Mouse (Mus musculus) cerebellum, postnatal 25 days (tissue): ENCODE results near the gene AI413582.

Source experiments
- DNase-seq, 2 experiments: peaks; one replicate each; pipeline ENCODE4 v3.0.0; 2021; ENCODE audit warnings: mixed read lengths in 2 of 2

Gene AI413582

GRCm38 (mm10) chr17:27555075-27555511, 10.5 kb downstream of the AI413582 start:
- DNase-seq: no peak

DNA sequence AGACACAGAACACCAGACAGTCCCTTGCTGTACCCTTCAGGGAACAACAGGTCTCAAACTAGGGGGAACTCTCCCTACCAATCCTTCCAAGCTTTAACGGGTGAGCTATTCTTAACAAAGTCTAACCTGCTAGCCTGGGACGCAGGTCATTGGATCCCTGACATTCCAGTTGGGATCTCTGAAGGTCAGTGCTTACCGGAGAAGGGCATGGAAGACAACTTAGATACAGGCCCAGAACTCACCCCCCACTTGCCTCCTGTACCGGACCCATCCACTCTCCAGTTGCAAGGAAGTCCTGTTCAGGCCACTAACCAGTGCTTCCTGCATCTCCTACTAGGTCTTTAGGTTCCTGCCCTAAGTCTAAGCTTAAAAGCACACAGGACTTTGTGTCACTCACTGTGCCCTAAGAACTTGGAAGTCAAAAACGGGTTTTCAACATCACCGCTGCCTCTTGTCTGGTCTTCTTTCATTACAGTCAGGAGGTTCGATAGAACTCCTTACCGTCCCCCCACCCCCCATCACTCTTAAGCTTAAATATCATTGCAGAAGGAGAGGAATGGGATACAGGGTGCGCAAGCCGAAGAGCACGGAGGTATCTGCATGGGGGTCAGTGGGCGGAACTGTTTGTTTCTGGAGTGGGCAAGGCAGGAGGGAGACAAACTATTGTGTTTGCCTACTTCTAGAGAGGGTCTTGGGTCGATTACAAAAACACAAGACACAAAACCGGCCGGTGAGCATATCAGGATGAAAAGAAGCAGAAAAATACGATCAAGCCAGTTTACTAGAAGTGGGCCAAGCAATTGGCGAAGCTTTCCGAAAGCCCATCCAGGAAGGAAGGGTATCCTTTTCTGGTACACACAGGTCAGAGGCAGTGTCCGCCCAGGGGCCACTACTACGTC, 11.2 kb downstream of the AI413582 start:
- no peak for DNase-seq

- peak in 1 of 2 experiments; percentile 55 for DNase-seq
These were observed 13.0 kb downstream of the AI413582 start for GRCm38 (mm10) chr17:27552215-27553201.

- DNase-seq: peak in 1 of 2 experiments; percentile 19
These were observed 14.1 kb downstream of the AI413582 start for GRCm38 (mm10) chr17:27551393-27551940.

- DNase-seq: no peak
These were observed 16.3 kb downstream of the AI413582 start for GRCm38 (mm10) chr17:27549234-27549633.

- no peak for DNase-seq
These were observed 18.2 kb downstream of the AI413582 start for GRCm38 (mm10) chr17:27547253-27547868.

GRCm38 (mm10) chr17:27546574-27547085, 18.9 kb downstream of the AI413582 start:
- DNase-seq: no peak

- no peak for DNase-seq
These were observed 19.6 kb downstream of the AI413582 start for GRCm38 (mm10) chr17:27545991-27546390.

GRCm38 (mm10) chr17:27544551-27544950, 21.0 kb downstream of the AI413582 start:
- no peak for DNase-seq

GRCm38 (mm10) chr17:27541984-27542383, 23.6 kb downstream of the AI413582 start:
- peak in 1 of 2 experiments; percentile 51 for DNase-seq

GRCm38 (mm10) chr17:27541261-27541660, 24.3 kb downstream of the AI413582 start:
- no peak for DNase-seq

GRCm38 (mm10) chr17:27534718-27535117, 30.8 kb downstream of the AI413582 start:
- DNase-seq: peak; percentile 96

- DNase-seq: no peak
These were observed 32.2 kb downstream of the AI413582 start for GRCm38 (mm10) chr17:27533354-27533753.

DNA sequence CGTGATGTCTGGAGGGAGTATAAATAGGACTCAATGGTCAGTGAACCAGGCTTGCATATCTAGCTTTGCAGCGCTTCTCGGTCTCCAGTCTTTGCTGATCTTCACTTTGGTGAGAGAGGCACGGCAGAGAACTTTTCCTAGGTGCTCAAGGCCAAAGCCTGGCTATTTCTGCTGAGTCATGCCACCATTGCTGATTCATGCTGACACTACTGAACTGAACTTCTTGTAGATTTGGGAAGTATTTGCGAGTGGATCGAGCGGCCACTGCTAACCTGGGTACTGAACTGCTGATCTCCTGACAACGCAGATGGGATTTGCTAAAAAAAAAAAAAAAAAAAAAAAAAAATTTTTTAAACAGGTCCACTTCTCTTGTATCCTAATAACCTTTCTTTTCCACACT, 33.5 kb downstream of the AI413582 start:
- no peak for DNase-seq

DNA sequence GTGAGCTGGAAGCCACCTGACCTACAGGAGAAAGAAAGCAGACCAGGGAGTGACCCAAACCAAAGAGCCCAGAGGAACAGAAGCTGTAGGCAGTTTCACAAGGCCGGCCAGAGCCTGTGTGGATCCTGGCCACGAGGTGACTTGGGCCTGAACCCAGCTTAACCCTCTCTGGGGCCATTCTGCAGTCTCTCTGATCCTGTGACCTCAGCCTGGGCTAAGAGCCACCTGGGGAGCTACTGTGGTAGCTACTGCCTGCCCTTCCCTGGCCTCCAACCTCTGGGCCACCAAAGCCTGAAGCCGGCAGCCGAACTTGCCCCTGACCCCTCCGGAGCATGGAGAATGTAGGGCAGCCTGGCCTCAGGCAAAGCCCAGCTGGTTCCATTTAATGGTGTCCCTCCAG, 36.8 kb downstream of the AI413582 start:
- no peak for DNase-seq

DNA sequence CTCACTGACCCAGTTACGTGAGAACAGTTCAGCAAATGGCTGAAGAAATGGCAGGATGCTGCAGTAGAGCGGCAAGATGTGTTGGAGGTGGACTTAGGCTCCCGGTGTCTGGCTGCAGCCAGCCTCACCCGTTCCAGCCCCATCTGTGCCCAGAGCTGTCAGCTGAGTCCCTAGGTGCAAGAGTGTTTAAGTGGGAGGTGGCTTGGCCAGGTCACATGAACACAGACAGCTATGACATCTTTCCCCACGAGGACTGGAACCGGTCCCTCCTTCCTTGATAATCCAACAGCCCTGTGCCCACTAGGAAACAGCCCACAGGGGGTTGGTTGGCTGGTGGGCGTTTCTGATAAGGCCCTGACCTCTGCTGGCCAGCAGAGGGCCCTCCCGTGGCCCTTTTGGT, 37.5 kb downstream of the AI413582 start:
- peak in 1 of 2 experiments; percentile 28 for DNase-seq

GRCm38 (mm10) chr17:27527188-27527587, 38.4 kb downstream of the AI413582 start:
- DNase-seq: no peak

GRCm38 (mm10) chr17:27523121-27523520, 42.4 kb downstream of the AI413582 start:
- peak; percentile 48 to 58 for DNase-seq

DNA sequence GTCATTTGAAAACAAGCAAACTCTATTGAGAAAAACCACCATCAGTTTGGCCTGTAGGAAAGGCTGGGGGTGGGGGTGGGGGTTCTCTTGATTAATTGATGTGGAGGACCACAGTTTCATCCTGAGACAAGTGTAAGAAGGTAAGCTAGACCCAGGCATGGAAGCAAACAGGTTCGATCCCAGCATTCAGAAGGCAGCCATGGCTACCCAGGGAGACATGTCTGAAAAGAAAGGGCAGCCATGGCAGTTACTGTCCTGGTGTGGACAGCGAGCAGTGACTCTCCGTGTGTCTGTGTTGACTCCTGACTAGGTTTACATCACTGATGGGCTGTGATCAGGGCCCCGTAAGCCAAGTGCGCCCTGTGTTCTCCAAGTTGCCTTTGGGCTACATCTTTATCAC, 44.3 kb downstream of the AI413582 start, which contains the start of gene Grm4:
Gene Grm4 (minus strand): TSS at position 101 of the 400 bp plus-strand sequence.
- DNase-seq: no peak

GRCm38 (mm10) chr17:27520557-27520956, 45.0 kb downstream of the AI413582 start:
- peak; percentile 88 to 91 for DNase-seq

DNA sequence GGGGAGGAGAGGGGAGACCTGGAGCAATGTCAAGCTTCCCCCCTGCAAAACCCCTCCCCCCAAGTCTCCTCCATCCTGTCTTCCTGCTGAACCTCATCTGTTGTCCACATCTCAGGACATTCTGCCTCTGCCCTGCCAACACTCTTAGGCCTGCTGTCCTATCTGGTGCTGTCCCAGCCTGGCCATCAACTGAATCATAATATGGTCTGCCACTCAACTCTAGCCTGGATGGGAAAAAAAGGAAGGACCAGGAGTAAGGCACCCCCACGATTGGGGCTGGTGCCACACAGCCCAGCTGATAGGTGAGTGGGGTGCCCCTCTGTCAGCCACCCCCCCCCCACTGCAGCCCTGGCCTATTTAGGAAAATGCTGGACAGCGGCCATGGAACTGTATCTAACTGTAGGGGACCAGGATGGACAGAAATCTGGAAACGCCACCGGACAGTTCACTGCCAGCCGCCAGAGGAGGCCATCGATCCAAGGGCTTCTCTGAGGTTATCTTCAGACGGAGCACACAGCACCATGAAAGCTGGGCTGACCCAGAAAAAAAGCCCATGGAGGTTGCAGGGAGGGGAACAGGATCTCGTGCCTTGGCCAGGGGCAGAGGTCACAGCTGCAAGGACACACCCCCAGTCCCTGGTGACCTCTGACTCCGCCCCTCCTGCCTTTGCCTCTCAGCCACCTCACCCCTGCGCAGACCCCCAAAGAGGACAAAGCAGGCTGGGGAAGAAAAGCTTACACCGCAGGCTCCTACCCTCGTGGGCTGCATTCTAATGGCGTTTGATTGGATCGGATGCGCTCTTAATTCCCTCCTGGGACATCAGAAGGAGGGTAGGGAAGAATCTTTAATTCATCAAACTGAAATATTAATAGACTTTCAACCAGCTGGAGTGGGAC, 46.6 kb downstream of the AI413582 start:
- DNase-seq: peak; percentile 21 to 47
